Mouse (Mus musculus) cerebellum, adult 2 months (tissue): Measurements from ENCODE around the gene Crim1. TPM values are rescaled to one million over a fixed set of nuclear protein-coding genes. Genes with fewer than 3 reads are reported as not detected.

Source experiments
- DNase-seq, 2 experiments: peaks; one replicate each; pipeline ENCODE4 v3.0.0; 2021
- H3K27ac ChIP-seq: fragments of 200-500 bp; 2 replicates; pipeline ENCODE4 v1.5.1; 2012; ENCODE audit warnings: low read length, control low read depth, inconsistent platforms; ENCODE audit not compliant: insufficient read depth
- H3K27me3 ChIP-seq: fragments of 200-500 bp; 2 replicates; pipeline ENCODE4 v1.6.1; 2012; ENCODE audit warnings: inconsistent platforms, mild to moderate bottlenecking, low read length, moderate library complexity; ENCODE audit not compliant: control insufficient read depth, insufficient read depth
- H3K4me1 ChIP-seq: fragments of 200-500 bp; 2 replicates; pipeline ENCODE4 v1.6.1; 2011; ENCODE audit warnings: low read length; ENCODE audit not compliant: control insufficient read depth, insufficient read depth
- H3K4me3 ChIP-seq: fragments of 200-500 bp; replicated peaks from 2 replicates; pipeline ENCODE3; 2011; ENCODE audit warnings: mild to moderate bottlenecking, low read depth, low read length, control low read depth; ENCODE audit not compliant: insufficient read depth
- CTCF ChIP-seq: fragments of 200-500 bp; IDR thresholded peaks from 2 replicates; pipeline ENCODE4 v1.5.1; 2011; ENCODE audit warnings: low read depth, mild to moderate bottlenecking, control low read depth, low read length, moderate library complexity, borderline replicate concordance; ENCODE audit not compliant: insufficient read depth
- POLR2A ChIP-seq: fragments of 200-500 bp; IDR thresholded peaks from 2 replicates; pipeline ENCODE4 v1.6.1; 2011; ENCODE audit warnings: low read length, control low read depth, borderline replicate concordance; ENCODE audit not compliant: insufficient read depth
- WGBS: fragments of 180-500 bp; shearing (Covaris S2); methylation state at CpG from one replicate; pipeline ENCODE4 v1.1.7; 2018; 5-methylcytosine and 5-hydroxymethylcytosine counted together
- polyA plus RNA-seq: library from polyadenylated mRNA; depleted of rRNA; stranded (reverse); fragments of >200 nt; gene quantifications from 2 replicates; pipeline ENCODE4 v1.2.3, GENCODE M21; 2012; rRNA removed

The Crim1 gene
- 34.4 and 35.8 TPM in 2 replicates for polyA plus RNA-seq

GRCm38 (mm10) chr17:78199626-78200560 lies at the start of gene Crim1:
TSS of gene Crim1 (plus strand) at chr17:78200248.
- TF ChIP-seq CTCF (no peak), POLR2A (peak; percentile 38)
- Histone ChIP-seq H3K27me3 (no peaks in the 10 kb centered on the region), H3K27ac (peak within 1 kb of the TSS; percentile 95), H3K4me3 (peak within 1 kb of the TSS; percentile 78), H3K4me1 (peaks cover 11% of the 10 kb centered on the region)
- peak; percentile 80 to 83 for DNase-seq
- under 1% methylated on average over 77 of the region's 90 CpGs for WGBS

- 77% methylated on average over 13 of the region's 13 CpGs for WGBS
- no peak for DNase-seq
- Histone ChIP-seq H3K27me3 (no peaks in the 10 kb centered on the region), H3K27ac (no peak overlapping the region), H3K4me3 (no peak overlapping the region), H3K4me1 (no peaks in the 10 kb centered on the region)
- TF ChIP-seq POLR2A (no peak), CTCF (no peak)
Observed at GRCm38 (mm10) chr17:78151479-78152282, 48.4 kb upstream of the Crim1 start.

- H3K27ac ChIP-seq, result no peak overlapping the region
- peak; percentile 48 to 52 for DNase-seq
- WGBS, result 23% methylated on average over 5 of the region's 5 CpGs
- H3K4me1 ChIP-seq, result no peaks in the 10 kb centered on the region
- no peaks in the 10 kb centered on the region for H3K27me3 ChIP-seq
- no peak overlapping the region for H3K4me3 ChIP-seq
- peak; percentile 72 for TF ChIP-seq CTCF
- TF ChIP-seq POLR2A, result no peak
Observed at GRCm38 (mm10) chr17:78163278-78163677, 36.8 kb upstream of the Crim1 start.

GRCm38 (mm10) chr17:78163724-78164236 lies 36.3 kb upstream of the Crim1 start:
- 88% methylated on average over 10 of the region's 10 CpGs for WGBS
- DNase-seq, result no peak
- Histone ChIP-seq H3K4me3 (no peak overlapping the region), H3K27me3 (no peaks in the 10 kb centered on the region), H3K4me1 (no peaks in the 10 kb centered on the region), H3K27ac (no peak overlapping the region)
- TF ChIP-seq CTCF, result no peak
- TF ChIP-seq POLR2A, result no peak

- H3K27me3 ChIP-seq, result no peaks in the 10 kb centered on the region
- H3K4me3 ChIP-seq, result no peak overlapping the region
- no peak for DNase-seq
- no peak for TF ChIP-seq POLR2A
- no peak for TF ChIP-seq CTCF
- H3K27ac ChIP-seq, result no peak overlapping the region
- no peaks in the 10 kb centered on the region for H3K4me1 ChIP-seq
Observed at GRCm38 (mm10) chr17:78165855-78166254, 34.2 kb upstream of the Crim1 start.

- Histone ChIP-seq H3K27me3 (no peaks in the 10 kb centered on the region), H3K4me1 (no peaks in the 10 kb centered on the region), H3K4me3 (no peak overlapping the region), H3K27ac (no peak overlapping the region)
- TF ChIP-seq POLR2A, result no peak
- no peak for TF ChIP-seq CTCF
- DNase-seq, result no peak
- WGBS, result 81% methylated on average over 4 of the region's 4 CpGs
Observed at GRCm38 (mm10) chr17:78166566-78166965, 33.5 kb upstream of the Crim1 start.

- Histone ChIP-seq H3K27me3 (no peaks in the 10 kb centered on the region), H3K4me1 (no peaks in the 10 kb centered on the region), H3K27ac (no peak overlapping the region), H3K4me3 (no peak overlapping the region)
- DNase-seq, result no peak
- 56% methylated on average over 2 of the region's 2 CpGs for whole genome bisulfite sequencing
- TF ChIP-seq CTCF, result no peak
- TF ChIP-seq POLR2A, result no peak
Observed at GRCm38 (mm10) chr17:78172371-78172770, 27.7 kb upstream of the Crim1 start.

GRCm38 (mm10) chr17:78180766-78181165 lies 19.3 kb upstream of the Crim1 start:
- H3K4me3 ChIP-seq, result no peak overlapping the region
- H3K27me3 ChIP-seq, result no peaks in the 10 kb centered on the region
- no peak for TF ChIP-seq CTCF
- TF ChIP-seq POLR2A, result no peak
- H3K27ac ChIP-seq, result no peak overlapping the region
- no peak for DNase-seq
- H3K4me1 ChIP-seq, result no peaks in the 10 kb centered on the region
- 32% methylated on average over 6 of the region's 6 CpGs for WGBS
